Mouse (Mus musculus) liver, adult 2 months (tissue): ENCODE results near the gene Mill2. TPM values are rescaled to one million over a fixed set of nuclear protein-coding genes. Genes with fewer than 3 reads are reported as not detected.

Source experiments
- DNase-seq: peaks from one replicate; pipeline ENCODE4 v3.0.0-alpha.2; 2011; ENCODE audit warnings: low read depth, low spot score; ENCODE audit errors: extremely low read depth
- H3K27ac ChIP-seq: fragments of 200-500 bp; replicated peaks from 2 replicates; pipeline ENCODE4 v1.5.1; 2012; ENCODE audit warnings: low read depth, mild to moderate bottlenecking, control low read depth, inconsistent platforms, low read length; ENCODE audit not compliant: insufficient read depth
- H3K27me3 ChIP-seq: fragments of 200-500 bp; 2 replicates; pipeline ENCODE4 v1.6.1; 2012; ENCODE audit warnings: mild to moderate bottlenecking, moderate library complexity, low read length, inconsistent platforms; ENCODE audit not compliant: control insufficient read depth, insufficient read depth
- H3K36me3 ChIP-seq: fragments of 200-500 bp; 2 replicates; pipeline ENCODE4 v1.6.1; 2012; ENCODE audit warnings: low read length, inconsistent platforms; ENCODE audit not compliant: control insufficient read depth, insufficient read depth
- H3K4me1 ChIP-seq: fragments of 200-500 bp; 2 replicates; pipeline ENCODE4 v1.6.1; 2011; ENCODE audit warnings: low read length; ENCODE audit not compliant: control insufficient read depth, insufficient read depth
- H3K4me3 ChIP-seq: fragments of 200-500 bp; 2 replicates; pipeline ENCODE4 v1.5.1; 2011; ENCODE audit warnings: low read depth, mild to moderate bottlenecking, control low read depth, low read length, moderate library complexity; ENCODE audit not compliant: insufficient read depth
- H3K79me2 ChIP-seq: fragments of 200-500 bp; 2 replicates; pipeline ENCODE4 v1.6.1; 2012; ENCODE audit warnings: inconsistent platforms, mild to moderate bottlenecking, low read length, moderate library complexity; ENCODE audit not compliant: control insufficient read depth, insufficient read depth
- H3K9ac ChIP-seq: fragments of 200-500 bp; 2 replicates; pipeline ENCODE4 v1.6.1; 2012; ENCODE audit warnings: low read depth, mild to moderate bottlenecking, control low read depth, inconsistent platforms, low read length
- CTCF ChIP-seq: fragments of 200-500 bp; IDR thresholded peaks from 2 replicates; pipeline ENCODE4 v1.5.1; 2011; ENCODE audit warnings: low read depth, low read length, control low read depth
- POLR2A ChIP-seq: fragments of 200-500 bp; IDR thresholded peaks from 2 replicates; pipeline ENCODE4 v1.6.1; 2011; ENCODE audit warnings: low read length, control low read depth; ENCODE audit not compliant: insufficient read depth; ENCODE audit errors: extremely low read depth
- WGBS: fragments of 180-500 bp; shearing (Covaris S2); methylation state at CpG from one replicate; pipeline ENCODE4 v1.1.7; 2018; 5-methylcytosine and 5-hydroxymethylcytosine counted together
- polyA plus RNA-seq: library from polyadenylated mRNA; depleted of rRNA; stranded (reverse); fragments of >200 nt; gene quantifications from 2 replicates; pipeline ENCODE4 v1.2.3, GENCODE M21; 2012
- total RNA-seq: library from RNA; depleted of rRNA; stranded (reverse); fragments of >200 nt; gene quantifications from 2 replicates; pipeline ENCODE4 v1.2.3, GENCODE M21; 2014

The Mill2 gene
- total and polyA plus RNA-seq, 2 experiments, result 0.37 to 0.83 TPM

DNA sequence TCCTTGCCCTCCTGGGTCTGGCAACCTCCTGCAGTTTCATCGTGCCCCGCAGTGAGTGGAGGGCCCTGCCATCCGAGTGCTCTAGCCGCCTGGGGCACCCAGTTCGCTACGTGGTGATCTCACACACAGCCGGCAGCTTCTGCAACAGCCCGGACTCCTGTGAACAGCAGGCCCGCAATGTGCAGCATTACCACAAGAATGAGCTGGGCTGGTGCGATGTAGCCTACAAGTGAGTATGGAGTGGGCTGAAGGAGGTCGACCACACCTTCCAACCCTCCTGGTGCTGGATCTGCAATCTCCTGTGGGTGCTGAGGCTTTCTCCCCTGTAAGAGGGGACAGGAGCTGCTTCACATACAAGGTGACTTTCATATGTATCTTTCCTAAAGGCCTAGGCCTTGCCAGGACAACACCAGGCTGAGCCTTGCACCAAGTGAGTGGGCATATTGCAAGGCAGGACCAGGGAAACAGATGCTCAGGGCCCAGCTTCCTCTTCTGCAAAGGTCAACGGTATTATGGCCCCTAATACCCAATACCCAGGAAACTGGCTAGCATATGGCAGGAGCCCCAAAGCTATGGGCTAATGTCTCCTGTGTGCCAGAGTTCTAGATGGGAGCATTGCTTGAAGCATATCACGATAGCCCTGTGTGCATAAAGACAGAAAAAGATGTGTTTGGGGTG is 45.1 kb downstream of the Mill2 start:
- H3K4me3 ChIP-seq, result peak overlapping the region; percentile 18; the same call in 1 of the 2 replicates

DNA sequence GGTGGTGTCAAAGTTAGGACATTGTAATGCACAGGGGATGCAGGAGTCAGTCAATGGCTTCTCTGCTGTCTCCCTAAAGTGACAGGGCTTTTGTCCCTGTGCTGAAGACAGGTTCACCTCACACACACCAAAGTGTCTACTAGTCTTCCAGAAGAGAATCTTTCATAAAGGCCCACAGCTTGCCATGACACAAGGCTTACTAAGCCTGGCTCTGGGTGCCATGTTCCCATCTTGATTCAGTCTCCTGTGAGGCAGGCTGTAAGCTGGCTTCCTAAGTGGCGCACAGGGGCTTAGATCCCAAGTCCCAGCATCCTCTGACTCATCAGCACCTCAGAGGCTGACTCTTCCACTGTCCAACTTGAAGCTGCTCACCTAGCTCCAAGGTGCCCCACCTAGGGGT is 47.2 kb downstream of the Mill2 start:
- TF ChIP-seq CTCF (no peak), POLR2A (no peak)
- Histone ChIP-seq H3K9ac (no peak overlapping the region), H3K27me3 (no peaks in the 10 kb centered on the region), H3K4me3 (no peak overlapping the region), H3K79me2 (no peaks in the 10 kb centered on the region), H3K4me1 (0 out of 2 replicates have a peak, but pooled peaks cover 1% of the 10 kb centered on the region), H3K27ac (no peak overlapping the region), H3K36me3 (no peaks in the 10 kb centered on the region)
- WGBS, result 100% methylated on average over 1 of the region's 1 CpGs
- DNase-seq, result no peak

More for the DNA sequence above, 45.1 kb downstream of the Mill2 start:
- TF ChIP-seq CTCF (no peak), POLR2A (no peak)
- no peak overlapping the region for H3K27ac ChIP-seq
- no peaks in the 10 kb centered on the region for H3K36me3 ChIP-seq
- no peak overlapping the region for H3K9ac ChIP-seq
- no peak for DNase-seq
- 0 out of 2 replicates have a peak, but pooled peaks cover 1% of the 10 kb centered on the region for H3K4me1 ChIP-seq
- H3K27me3 ChIP-seq, result no peaks in the 10 kb centered on the region
- WGBS, result 62% methylated on average over 13 of the region's 13 CpGs
- no peaks in the 10 kb centered on the region for H3K79me2 ChIP-seq

DNA sequence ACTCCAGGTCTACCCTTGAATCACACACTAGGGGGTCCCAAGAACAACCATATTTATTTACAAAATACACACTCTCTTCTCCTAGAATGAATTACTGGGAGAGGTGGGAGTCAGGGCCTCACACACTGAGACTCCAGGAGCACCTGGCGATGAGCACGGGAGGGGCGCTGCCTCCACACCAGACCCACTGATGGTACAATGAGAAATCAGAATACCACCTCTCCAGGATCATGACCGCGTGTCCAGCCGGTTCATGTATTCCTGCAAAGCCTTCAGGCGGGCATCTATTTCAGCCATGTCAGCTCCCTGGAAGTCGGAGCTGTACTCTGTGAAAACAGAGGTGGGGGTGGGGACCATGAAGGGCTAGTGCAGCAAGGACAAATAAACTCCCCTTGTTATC is 51.1 kb downstream of the Mill2 start:
- WGBS, result 95% methylated on average over 8 of the region's 8 CpGs
- no peaks in the 10 kb centered on the region for H3K27me3 ChIP-seq
- TF ChIP-seq CTCF (no peak), POLR2A (no peak)

DNA sequence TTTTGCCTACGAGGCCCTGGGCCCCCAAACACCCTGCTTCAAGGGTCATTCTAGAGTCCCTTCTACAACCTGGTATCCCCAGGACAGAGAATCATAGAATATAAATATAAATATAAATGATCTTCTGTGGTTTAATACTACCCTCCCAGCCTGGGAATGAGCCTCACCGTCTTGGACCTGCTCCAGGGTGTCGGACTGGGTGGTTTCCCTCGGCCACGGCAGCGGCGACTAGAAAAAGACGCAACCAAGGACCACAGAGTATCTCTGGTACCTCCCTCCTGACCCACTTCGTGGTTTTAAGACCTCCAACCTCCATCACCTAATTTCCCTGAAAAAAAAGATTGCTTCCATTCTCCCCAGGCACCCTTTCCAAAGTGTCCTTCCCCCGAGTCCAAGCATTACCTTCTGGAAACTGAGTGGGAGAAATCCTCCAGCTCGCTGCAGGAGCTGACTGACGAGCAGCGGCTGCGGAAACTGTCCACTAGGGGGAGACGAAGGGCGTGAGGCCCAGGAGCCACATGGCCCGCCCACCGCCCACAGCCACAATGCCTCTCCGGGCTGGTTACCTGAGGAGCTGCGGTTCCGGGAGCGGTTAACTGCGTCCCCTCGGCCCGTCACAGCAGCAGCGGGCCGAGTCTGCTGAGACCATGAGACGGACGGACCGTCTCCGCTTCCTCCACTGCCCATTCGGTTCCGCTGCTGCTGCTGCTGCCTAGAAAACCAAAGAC is 52.3 kb downstream of the Mill2 start:
- 20% methylated on average over 33 of the region's 33 CpGs for WGBS
- H3K27ac ChIP-seq, result no peak overlapping the region
- H3K9ac ChIP-seq, result peak overlapping the region; percentile 59
- H3K4me1 ChIP-seq, result peaks cover 10% of the 10 kb centered on the region; the same call in 1 of the 2 replicates
- H3K27me3 ChIP-seq, result no peaks in the 10 kb centered on the region
- H3K36me3 ChIP-seq, result no peaks in the 10 kb centered on the region
- no peaks in the 10 kb centered on the region for H3K79me2 ChIP-seq
- TF ChIP-seq CTCF, result peak; percentile 93
- no peak for TF ChIP-seq POLR2A
- H3K4me3 ChIP-seq, result peak overlapping the region; percentile 54
- peak; percentile 60 for DNase-seq

More for the DNA sequence above, 51.1 kb downstream of the Mill2 start:
- Histone ChIP-seq H3K9ac (no peak overlapping the region), H3K36me3 (no peaks in the 10 kb centered on the region), H3K4me3 (no peak overlapping the region), H3K4me1 (peaks cover 10% of the 10 kb centered on the region; the same call in 1 of the 2 replicates), H3K79me2 (no peaks in the 10 kb centered on the region), H3K27ac (no peak overlapping the region)
- DNase-seq, result no peak

DNA sequence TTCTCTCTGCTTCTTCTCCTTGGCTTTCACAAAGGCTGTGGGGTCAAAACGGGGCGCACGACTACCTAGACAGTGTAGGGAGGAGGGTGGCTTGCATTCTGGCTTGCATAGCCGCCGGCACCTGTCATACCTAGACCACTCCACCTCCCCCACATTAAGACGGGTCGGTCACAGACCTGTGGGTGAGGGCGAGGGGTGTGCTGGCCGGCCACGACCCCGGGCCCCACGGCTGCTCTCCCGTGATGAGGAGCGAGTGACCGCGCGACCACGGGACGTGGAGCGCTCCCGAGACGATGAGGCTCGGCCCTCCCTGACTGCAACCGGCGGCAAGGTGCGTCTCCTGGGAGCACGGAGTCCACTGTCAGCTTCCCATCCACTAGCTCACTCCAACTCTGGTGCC is 53.2 kb downstream of the Mill2 start:
- peaks cover 10% of the 10 kb centered on the region; the same call in 1 of the 2 replicates for H3K4me1 ChIP-seq
- no peak for DNase-seq
- no peaks in the 10 kb centered on the region for H3K36me3 ChIP-seq
- no peak overlapping the region for H3K4me3 ChIP-seq
- H3K79me2 ChIP-seq, result no peaks in the 10 kb centered on the region
- no peak overlapping the region for H3K9ac ChIP-seq
- TF ChIP-seq POLR2A (no peak), CTCF (no peak)
- H3K27ac ChIP-seq, result no peak overlapping the region
- no peaks in the 10 kb centered on the region for H3K27me3 ChIP-seq
- 26% methylated on average over 27 of the region's 27 CpGs for WGBS
